Mouse (Mus musculus) embryonic stem cell, embryonic (primary cell): ENCODE results near the gene Gm28042.

ENCODE experiments used
- CTCF ChIA-PET, 4 experiments: fragments of 300-600 bp in 2 of 4; fragments of 350-600 bp in 2 of 4; sonication (Branson Sonifier 250); formaldehyde crosslinking; loops; one replicate each; lab custom pipeline; 2022; ENCODE audit warnings: inconsistent platforms in 2 of 4; lab: Charles Lee
- POLR2A ChIA-PET, 4 experiments: fragments of 300-600 bp in 2 of 4; fragments of 350-600 bp in 2 of 4; sonication (Branson Sonifier 250); formaldehyde crosslinking; loops; one replicate each; lab custom pipeline; 2022; ENCODE audit warnings: antibody characterized with exemption in 4 of 4, inconsistent platforms in 1 of 4; lab: Charles Lee

Gm28042 gene

GRCm38 (mm10) chr2:120026984-120027949 lies at the start of gene Gm28042, which contains the start of gene Jmjd7:
TSS of gene Gm28042 (plus strand) at chr2:120027493.
TSS of gene Jmjd7 (plus strand) at chr2:120027483.
- ChIA-PET CTCF (interaction anchor here (0.6 to 1.5 kb wide), 6 partner anchors 33 to 146 kb away, joined by 3 to 5 read pairs (median 4); no protein-coding TSS in a partner anchor), POLR2A (interaction anchor here (0.6 to 3.1 kb wide), 40 partner anchors 9 to 549 kb away, joined by 3 to 12 read pairs (median 4); partner anchors contain the start of genes Mapkbp1 (in 2 of the 4), Ino80 (in 1 of the 4) and Rpap1 (in 1 of the 4))

DNA sequence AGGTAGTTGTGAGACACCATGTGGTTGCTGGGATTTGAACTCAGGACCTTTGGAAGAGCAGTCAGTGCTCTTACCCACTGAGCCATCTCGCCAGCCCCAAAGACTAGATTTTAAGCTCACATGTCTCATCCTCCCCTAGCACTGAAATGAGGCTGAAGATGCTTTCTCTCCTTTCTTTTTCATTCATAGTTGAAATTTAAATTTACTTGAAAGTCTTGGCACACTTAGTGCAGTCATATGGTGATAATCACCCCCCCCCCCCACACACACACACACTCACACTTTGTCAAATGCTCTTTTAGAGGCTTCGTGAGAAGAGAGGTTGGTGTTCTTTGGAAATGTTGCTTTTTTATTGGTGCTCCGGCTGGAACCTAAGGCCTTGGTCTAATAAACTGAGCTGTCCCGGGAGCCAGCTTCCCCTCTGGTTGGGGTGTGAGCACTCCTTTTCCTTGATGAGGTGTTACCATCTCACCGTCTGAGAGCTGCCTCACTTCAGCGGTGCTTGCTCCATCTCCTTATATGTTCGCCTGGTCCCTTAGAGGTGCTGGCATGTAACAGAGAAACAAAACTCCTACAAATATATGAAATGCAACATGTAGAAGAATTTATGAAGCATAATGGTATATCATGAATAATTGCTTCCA lies 46.8 kb upstream of the Gm28042 start:
- POLR2A ChIA-PET = interaction anchor here in 2 of 4 experiments (0.5 to 1.2 kb wide), 4 partner anchors 88 to 327 kb away, joined by 3 to 5 read pairs (median 3); no protein-coding TSS in a partner anchor
- CTCF ChIA-PET = interaction anchor here in 2 of 4 experiments (0.6 to 1.1 kb wide), 4 partner anchors 8 to 237 kb away, joined by 3 to 14 read pairs (median 4); partner anchors contain the start of gene Mapkbp1 (in 1 of the 2)

DNA sequence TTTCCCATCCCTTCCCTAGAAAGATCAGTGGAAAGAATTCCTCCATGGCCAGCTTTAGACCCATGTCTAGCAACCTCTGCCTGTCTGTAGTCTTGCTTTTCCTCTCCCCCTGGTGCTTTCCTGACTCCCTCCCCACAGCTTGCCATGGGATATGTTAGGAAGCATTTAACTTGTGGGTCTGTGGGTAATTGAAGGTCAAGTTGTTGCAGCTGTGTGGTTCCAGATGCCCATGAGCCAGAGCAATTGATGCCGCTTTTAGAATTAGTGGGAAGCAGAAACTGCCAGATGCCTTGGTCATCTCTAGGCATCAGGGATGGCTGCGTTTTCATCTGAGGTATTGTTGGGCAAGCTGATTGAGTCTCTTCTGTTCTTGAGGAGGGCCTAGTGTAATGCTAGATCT lies 45.7 kb upstream of the Gm28042 start:
- ChIA-PET CTCF (interaction anchor here in 2 of 4 experiments (0.6 to 1.1 kb wide), 2 partner anchors 9 to 20 kb away, joined by 6 to 10 read pairs; partner anchors contain the start of gene Mapkbp1 (in 1 of the 2)), POLR2A (interaction anchor here in 2 of 4 experiments (0.9 to 1.8 kb wide), 4 partner anchors 9 to 87 kb away, joined by 3 to 9 read pairs (median 4); partner anchors contain the start of gene Mapkbp1 (in 2 of the 2))

DNA sequence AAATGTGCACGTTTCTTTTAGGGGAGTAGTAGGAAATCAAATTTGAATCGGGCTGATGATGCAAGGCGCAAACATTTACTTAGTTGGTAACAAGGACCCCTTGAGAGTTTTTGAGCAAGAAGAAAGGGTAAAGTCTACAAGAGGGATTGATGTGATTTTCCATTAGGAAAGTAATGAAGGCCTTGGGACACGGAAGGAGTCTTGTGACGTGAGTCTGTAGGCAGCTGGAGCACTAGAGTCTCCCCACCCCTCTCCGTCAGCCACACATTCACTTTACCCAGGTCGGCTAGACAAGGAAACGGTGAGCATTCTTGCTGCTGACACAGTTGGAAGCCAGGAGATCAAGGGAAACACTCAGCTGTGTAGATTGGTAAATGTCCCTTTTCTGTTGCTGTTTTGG lies 41.4 kb upstream of the Gm28042 start:
- ChIA-PET CTCF (interaction anchor here in 2 of 4 experiments (1.2 to 1.5 kb wide), 3 partner anchors 14 to 83 kb away, joined by 4 read pairs; partner anchors contain the start of gene Mapkbp1 (in 1 of the 2)), POLR2A (interaction anchor here (0.6 to 2.0 kb wide), 21 partner anchors 9 to 323 kb away, joined by 3 to 11 read pairs (median 4); partner anchors contain the start of genes Mapkbp1 (in 3 of the 4), Gm28042 (in 1 of the 4), Jmjd7 (in 1 of the 4) and Ndufaf1 (in 1 of the 4))

- POLR2A ChIA-PET = interaction anchor here in 3 of 4 experiments (0.6 to 2.0 kb wide), 23 partner anchors 9 to 323 kb away, joined by 3 to 11 read pairs (median 4); partner anchors contain the start of genes Mapkbp1 (in 3 of the 3), Gm28042 (in 1 of the 3), Jmjd7 (in 1 of the 3) and Ndufaf1 (in 1 of the 3)
- CTCF ChIA-PET = interaction anchor here (0.6 to 1.5 kb wide), 5 partner anchors 14 to 83 kb away, joined by 4 read pairs; partner anchors contain the start of gene Mapkbp1 (in 1 of the 4)
These were observed 40.9 kb upstream of the Gm28042 start for GRCm38 (mm10) chr2:119986369-119986768.

GRCm38 (mm10) chr2:119987441-119987840 lies 39.9 kb upstream of the Gm28042 start:
- POLR2A ChIA-PET = interaction anchor here in 3 of 4 experiments (0.6 to 1.7 kb wide), 6 partner anchors 9 to 141 kb away, joined by 3 to 6 read pairs (median 4); partner anchors contain the start of gene Mapkbp1 (in 1 of the 3)
- CTCF ChIA-PET = interaction anchor here in 2 of 4 experiments (0.7 to 1.2 kb wide), 2 partner anchors 9 to 187 kb away, joined by 3 read pairs; no protein-coding TSS in a partner anchor

GRCm38 (mm10) chr2:119988952-119989351 lies 38.3 kb upstream of the Gm28042 start:
- POLR2A ChIA-PET = interaction anchor here in 1 of 4 experiments (0.8 to 1.6 kb wide), 3 partner anchors 16 to 57 kb away, joined by 3 to 5 read pairs (median 3); partner anchors contain the start of gene Mapkbp1
- CTCF ChIA-PET = interaction anchor here in 1 of 4 experiments (0.6 kb wide), 1 partner anchor 81 kb away, joined by 11 read pairs; no protein-coding TSS in a partner anchor

DNA sequence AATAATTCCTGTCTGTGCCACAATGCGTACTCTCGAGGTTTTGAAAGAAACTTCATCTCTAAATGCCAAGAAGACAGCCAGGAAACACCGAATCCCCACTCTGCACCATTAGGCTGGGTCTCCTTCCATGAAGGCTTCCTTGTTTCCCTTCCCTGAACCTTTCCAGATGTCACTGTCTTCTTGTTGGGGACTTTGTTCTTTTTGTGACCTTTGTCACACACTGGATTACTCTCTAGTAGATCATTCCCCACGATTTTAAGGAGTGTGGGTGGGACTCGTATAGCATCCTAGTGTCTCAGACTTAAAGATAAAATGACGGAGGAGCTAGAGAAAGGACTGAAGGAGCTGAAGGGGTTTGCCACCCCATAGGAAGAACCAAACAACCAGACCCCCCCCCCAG lies 36.4 kb upstream of the Gm28042 start:
- POLR2A ChIA-PET = interaction anchor here in 1 of 4 experiments (0.6 to 1.4 kb wide), 4 partner anchors 10 to 93 kb away, joined by 3 to 4 read pairs (median 3); partner anchors contain the start of gene Mapkbp1
- CTCF ChIA-PET = interaction anchor here in 1 of 4 experiments (0.6 kb wide), 1 partner anchor 1490 kb away, joined by 7 read pairs; no protein-coding TSS in a partner anchor

DNA sequence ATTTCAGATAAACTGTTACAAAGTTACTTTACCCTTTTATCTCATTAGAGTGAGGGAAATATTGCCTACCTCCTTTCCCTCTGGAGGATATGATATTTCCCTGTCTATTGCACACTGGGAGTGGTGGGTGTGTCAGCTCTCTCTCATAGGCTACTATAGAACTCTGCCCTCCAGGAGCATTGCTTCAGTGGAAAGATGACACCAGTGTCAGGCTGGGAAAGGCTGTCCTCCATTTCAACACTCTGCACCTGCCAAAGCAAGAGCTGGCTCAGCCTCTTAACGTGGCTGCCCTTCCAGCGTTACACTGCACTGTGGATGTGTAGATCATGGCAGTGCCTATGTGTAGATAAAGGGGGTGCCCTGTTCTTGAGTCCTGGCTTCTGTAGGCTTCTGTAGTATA lies 34.9 kb upstream of the Gm28042 start:
- ChIA-PET POLR2A (interaction anchor here in 1 of 4 experiments (1.0 kb wide), 1 partner anchor 46 kb away, joined by 3 read pairs; no protein-coding TSS in a partner anchor), CTCF (no interaction called here)

DNA sequence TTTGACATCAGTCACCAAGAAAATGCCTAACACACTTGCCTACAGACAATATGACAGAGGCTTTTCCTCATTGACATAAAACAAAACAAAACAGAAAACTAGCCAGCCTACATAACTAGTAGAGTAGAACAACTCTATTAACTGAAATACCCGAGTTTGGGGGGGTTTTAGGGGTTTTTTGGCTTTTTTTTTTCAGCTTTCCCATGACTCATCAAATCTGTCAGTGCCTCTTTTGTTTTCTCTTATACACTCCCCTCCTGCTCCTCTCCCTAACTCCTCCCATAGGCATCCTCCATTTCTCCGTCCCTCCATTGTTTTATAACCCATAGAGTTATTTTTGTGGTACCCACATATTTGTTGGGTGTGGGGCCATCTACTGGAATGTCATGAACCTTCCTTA lies 33.8 kb upstream of the Gm28042 start:
- POLR2A ChIA-PET = interaction anchor here in 1 of 4 experiments (1.4 kb wide), 1 partner anchor 275 kb away, joined by 3 read pairs; no protein-coding TSS in a partner anchor
- CTCF ChIA-PET = interaction anchor here in 1 of 4 experiments (0.6 kb wide), 1 partner anchor 595 kb away, joined by 3 read pairs; no protein-coding TSS in a partner anchor

DNA sequence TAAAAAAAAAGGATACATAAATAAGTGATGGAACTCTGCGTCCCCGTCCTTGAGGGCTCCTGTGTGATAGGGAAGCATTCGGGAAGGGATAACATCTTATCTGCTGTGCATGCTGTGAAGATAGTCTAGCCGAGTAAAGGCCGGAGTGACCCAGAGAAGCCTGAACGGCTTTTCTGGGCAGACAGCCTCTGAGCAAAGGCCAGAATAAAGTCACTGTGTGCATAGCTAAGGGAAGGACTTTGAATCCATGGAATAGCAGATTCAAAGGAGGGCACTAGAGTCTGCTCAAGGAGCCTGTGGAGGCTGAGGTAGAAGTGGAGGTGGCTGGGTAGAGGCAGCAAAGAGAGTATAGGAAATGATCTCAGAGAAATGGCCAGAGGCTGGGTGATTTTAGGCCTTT lies 32.5 kb upstream of the Gm28042 start:
- CTCF ChIA-PET = interaction anchor here in 1 of 4 experiments (1.0 kb wide), 1 partner anchor 74 kb away, joined by 3 read pairs; no protein-coding TSS in a partner anchor
- POLR2A ChIA-PET = interaction anchor here in 2 of 4 experiments (0.5 to 3.2 kb wide), 2 partner anchors 9 to 259 kb away, joined by 3 to 11 read pairs; no protein-coding TSS in a partner anchor

GRCm38 (mm10) chr2:119995391-119996281 lies 31.7 kb upstream of the Gm28042 start:
- POLR2A ChIA-PET = interaction anchor here in 2 of 4 experiments (0.5 to 3.2 kb wide), 4 partner anchors 9 to 365 kb away, joined by 3 to 11 read pairs (median 3); no protein-coding TSS in a partner anchor
- CTCF ChIA-PET = interaction anchor here in 2 of 4 experiments (0.6 to 1.0 kb wide), 2 partner anchors 16 to 73 kb away, joined by 3 read pairs; no protein-coding TSS in a partner anchor

DNA sequence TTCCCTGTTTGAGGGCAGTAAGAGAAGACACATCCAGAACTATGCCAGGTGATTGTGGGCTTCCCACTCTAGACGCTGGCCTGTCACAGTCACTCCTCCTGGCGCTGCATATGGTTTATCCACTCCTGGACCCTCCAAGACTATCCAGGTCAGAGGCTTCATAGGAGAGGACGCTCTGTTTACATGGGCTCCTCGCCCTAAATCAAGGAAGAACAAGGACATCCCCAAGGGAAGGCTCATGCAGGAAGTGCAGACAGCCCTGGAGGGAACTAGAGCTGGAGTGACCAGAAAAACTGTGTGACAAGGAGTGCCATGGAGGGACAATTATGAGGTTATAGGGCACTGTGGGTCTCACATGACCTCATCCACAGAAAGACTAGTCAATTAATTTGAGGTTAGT lies 29.9 kb upstream of the Gm28042 start:
- ChIA-PET POLR2A (interaction anchor here in 1 of 4 experiments (3.2 kb wide), 1 partner anchor 11 kb away, joined by 11 read pairs; no protein-coding TSS in a partner anchor), CTCF (no interaction called here)

DNA sequence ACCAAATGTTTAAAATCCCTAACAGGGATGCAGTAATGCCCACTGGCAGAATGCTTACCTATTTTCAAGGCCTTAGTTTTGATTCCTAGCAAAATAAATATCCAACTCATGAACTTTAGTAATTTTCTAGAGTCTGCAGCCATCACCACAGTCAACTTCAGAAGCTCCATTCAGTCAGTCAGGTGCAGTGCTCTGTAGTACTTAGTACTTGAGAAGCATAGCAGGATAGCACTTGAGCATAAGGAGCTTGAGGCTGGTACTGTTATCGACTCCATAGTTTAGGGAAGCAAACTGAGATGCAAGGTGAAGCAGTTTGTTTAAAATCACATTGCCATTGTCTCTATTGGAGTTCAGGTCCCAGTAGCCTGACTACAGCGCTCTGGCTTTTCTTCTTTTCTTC lies 27.6 kb upstream of the Gm28042 start:
- ChIA-PET POLR2A (interaction anchor here in 2 of 4 experiments (1.1 to 1.2 kb wide), 2 partner anchors 27 to 69 kb away, joined by 3 read pairs; partner anchors contain the start of gene Mapkbp1 (in 1 of the 2)), CTCF (interaction anchor here in 1 of 4 experiments (0.6 kb wide), 1 partner anchor 1470 kb away, joined by 3 read pairs; no protein-coding TSS in a partner anchor)

- ChIA-PET CTCF (interaction anchor here (0.6 to 1.0 kb wide), 6 partner anchors 8 to 86 kb away, joined by 3 to 7 read pairs (median 4); no protein-coding TSS in a partner anchor), POLR2A (interaction anchor here in 3 of 4 experiments (0.5 to 1.7 kb wide), 12 partner anchors 9 to 479 kb away, joined by 3 to 6 read pairs (median 4); partner anchors contain the start of gene Mga (in 1 of the 3))
These were observed 26.3 kb upstream of the Gm28042 start for GRCm38 (mm10) chr2:120000882-120001584.
